Mouse (Mus musculus): ENCODE data around the gene Lnx1.

Gene Lnx1

DNA sequence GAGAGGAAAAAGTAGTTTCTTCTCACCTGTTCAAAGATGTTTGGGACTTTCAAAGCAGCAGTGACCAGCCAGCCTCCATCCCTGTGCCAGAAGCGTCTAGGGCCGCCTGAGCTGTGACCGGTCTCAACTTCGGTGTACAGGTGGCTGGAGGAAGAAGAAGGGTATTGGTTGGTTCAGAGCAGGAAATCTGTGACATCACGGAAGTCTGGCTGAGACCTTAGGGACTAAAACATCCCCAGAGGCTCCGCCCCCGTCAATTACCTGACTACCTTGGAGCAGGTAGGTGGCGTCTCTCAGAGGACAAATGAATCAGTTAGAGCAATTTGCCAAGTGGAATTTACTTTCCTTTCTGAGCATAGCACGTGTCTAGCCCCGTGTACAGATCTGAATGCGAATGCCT lies at the start of gene Lnx1:
Gene Lnx1 (minus strand): TSS at position 147 of the 400 bp plus-strand sequence.
- no peak for DNase-seq (ENCODE audit: low read depth, low spot score)

DNA sequence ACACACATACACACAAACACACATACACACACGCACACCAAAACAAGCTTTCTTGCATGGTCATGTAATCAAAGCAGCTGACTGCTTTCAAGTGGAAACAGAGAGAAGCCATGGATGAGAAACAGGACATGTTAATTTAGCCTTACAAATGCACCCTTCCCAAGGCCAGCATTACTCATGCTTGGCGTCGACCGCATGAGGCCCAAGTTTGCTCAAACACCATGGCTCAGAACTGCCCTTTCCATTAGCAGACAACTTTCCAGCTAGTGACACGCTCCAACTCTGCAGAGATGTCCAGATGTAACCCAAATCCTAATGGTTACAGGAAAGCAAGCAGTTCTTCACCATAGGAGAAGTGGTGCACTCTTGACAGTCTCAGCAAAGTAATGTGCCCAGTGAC lies 47.8 kb upstream of the Lnx1 start:
- DNase-seq (ENCODE audit: low read depth, low spot score): no peak

DNA sequence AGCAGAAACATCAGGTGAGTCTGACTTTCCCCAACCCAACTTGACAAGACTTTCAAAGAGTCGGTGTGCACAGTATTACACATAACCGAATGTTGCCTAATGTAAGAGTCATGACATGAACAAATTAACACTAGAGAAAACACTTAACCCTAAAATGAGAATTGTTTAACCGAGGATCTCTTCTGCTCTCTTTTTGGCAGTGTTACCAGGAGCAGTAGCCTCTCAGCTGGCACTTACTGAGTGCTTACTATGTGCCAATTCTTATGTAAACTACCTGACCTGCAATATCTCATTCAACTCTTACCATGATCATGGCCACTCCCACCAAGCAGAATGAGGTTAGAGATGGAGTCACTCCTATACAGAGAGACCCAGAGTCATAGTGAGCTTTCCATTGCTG lies 44.8 kb upstream of the Lnx1 start:
- no peak for DNase-seq (ENCODE audit: low read depth, low spot score)

DNA sequence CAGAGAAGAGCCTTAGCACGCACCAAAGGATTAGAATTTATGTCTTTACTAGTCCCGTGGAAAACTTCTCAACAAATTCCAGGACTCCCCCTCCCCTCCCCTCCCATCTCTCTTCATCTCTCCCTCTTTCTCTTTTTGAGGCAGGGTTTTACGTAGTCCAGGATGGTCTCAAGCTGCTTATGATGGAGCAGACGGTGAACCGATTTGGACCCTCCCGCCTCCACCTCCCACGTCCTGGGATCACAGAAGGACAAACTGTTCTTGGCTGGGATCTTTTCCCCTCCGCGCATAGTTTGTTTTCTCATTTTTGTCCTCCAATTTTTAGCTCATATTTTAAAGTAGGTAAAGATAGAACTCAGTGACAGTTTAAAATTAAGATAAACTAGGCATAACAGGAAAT lies 38.2 kb upstream of the Lnx1 start:
- no peak for DNase-seq (ENCODE audit: low read depth, low spot score)

DNA sequence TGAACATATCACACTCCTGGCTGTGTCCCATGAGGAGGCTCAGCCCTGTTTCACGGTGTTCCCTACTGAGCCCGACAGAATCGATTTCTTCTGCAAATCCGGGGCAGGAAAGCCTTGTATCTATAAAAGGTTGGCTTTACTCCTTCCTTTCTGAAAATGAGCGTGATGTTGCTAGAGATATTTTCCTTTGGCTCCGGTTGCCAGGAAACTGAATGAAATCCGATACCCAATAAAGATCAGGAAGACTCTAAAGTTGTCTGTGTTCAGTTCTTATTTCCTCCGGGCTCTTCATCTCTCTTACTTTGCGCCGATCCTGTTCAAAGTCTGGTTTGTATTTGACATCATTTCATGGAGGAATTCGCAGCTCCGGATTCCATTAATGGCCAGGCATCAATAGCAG lies 36.7 kb upstream of the Lnx1 start:
- DNase-seq (ENCODE audit: low read depth, low spot score): no peak

DNA sequence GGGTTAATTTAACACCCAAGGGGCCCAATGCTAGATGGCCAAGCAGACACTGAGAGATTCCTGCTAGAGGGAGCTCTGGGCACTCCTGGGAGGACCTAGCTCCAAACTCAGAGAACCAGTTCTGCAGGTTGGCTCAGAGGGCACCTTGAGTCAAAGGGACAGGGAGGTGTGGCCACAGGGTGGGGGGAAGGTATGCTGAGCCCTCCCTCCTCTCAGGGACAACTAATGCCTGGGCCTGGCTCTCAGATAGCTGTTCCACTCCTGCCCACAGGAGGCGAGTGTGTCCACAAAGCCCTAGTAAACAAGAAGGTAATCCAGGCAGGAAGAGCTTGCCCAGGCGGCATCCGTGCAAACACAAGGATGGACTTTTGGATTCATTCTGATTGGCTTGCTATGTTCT lies 35.6 kb upstream of the Lnx1 start:
- DNase-seq (ENCODE audit: low read depth, low spot score): no peak

DNA sequence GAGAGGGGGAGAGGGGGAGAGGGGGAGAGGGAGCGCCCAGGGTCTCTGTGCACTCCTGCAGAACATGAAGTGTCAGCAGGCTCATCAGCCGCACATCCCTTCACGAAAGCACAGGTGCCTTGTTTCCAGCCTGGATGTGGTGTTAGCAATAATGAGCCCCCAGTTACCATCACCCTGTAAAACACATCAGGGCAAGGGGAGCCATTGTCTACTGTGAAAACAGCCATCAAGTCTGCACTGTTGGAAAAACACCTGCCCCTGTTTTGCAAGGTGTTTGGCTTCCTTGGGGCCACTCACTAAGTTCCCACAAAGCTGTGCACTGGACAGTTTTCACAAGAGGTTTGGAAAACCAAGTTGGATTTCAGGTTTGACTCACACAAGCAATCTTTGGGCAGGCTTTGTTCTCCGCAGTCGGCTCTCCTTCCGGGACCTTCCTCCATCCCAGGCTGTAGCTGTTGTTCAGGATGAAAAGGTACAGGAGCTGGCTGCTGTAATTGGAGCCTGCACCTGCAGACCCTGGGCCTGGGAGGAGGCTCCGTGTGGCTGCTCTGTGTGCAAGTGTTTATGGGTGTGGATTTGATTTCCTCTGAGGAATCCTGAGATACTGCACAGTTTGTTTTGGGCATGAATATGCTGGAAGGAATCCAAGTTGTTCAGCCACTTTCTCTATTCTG lies 31.3 kb upstream of the Lnx1 start:
- DNase-seq (ENCODE audit: low read depth, low spot score): no peak

DNA sequence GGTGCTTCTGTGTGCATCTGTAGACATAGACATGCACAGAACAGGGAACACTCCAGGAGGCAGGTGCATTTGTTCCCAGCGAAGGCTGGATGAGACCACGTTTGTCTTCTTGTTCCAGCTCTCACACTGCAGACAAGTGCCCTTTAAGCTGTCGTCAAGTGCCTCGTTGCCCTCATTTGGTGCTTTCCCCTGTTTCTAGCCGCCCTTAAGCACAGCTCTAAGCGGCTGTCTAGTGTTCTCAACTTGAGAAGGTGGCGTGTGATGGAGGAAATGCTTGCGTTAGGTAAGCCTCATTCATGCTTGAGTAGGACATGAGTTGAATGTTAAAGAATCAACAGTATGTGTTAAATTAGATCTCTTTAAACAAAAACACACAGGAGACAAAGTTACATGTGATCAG lies 29.9 kb upstream of the Lnx1 start:
- no peak for DNase-seq (ENCODE audit: low read depth, low spot score)

DNA sequence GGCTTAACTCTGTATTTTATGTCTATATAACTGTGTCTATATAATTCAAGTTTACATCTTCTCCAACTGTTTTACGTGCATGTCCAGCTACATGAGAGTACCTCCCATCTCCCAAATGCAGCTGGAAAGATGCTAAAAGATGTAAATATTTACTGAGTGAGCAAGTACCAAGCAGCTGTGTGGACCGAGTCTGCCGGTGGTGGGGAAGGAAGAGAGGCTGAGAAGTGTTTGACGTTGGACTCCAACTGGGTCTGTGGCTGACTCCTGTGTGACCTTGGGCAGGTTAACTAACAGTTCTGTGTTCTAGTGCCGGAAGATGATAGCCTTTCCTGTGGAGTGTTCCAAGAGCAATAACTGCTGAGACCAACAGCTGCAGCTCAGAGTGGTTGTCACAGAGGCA lies 27.9 kb upstream of the Lnx1 start:
- no peak for DNase-seq (ENCODE audit: low read depth, low spot score)

DNA sequence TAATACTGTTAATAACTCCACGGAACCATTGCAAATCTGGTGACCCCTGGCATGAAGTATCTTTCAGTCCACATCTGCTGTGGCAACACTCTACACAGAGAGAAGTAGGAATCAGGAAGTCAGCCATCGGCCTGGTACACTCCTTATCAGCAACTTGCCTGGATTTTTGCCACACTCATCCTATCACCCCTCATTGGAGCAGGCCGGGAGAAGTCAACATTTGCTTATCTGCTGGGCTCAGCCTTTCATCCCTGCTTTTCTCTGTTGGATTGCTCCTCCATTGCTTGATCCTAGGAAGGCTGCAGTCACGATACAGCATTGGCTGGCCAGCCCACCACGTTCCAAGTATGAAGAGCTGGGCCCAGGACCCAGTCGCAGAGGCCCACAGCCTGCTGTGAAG lies 26.9 kb upstream of the Lnx1 start:
- DNase-seq (ENCODE audit: low read depth, low spot score): no peak

DNA sequence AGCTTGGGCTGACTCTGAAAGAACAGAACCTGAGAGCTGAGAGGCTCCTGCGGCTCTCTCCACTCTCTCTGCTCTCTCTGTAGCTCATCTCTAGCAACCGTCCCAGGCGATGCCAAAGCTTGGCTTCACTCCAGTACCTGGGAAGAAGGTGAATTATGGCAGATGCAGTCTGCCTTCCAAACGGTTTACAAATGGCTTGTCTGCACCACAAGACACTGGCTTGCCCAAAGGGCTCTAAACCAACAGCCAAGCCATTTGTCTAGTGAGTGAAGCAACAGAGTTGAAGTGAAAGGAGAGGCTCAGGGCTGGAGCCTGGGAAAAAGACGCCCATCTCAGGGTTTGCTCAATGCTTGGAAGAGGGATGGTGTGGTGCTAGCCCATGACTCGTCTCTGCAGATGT lies 25.5 kb upstream of the Lnx1 start:
- DNase-seq (ENCODE audit: low read depth, low spot score): no peak

DNA sequence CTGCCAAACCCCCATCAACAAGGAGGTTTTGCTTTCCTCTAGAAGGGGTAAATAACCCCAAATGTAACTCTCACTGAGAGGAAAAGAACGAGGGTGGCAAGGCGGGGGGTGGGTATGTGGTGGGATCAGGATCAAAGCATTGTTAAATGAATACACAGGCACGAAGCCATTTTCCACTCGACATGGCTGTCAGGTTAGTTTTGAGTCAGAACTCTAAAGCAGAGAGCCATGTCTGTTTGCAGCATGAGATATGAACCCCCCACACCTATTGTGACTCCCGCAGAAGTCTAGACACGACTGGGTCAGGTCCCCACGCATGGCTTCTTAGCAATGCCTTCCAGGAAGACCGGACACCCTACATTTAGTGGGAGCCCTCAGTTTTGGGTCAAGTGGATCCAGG lies 24.6 kb upstream of the Lnx1 start:
- no peak for DNase-seq (ENCODE audit: low read depth, low spot score)

DNA sequence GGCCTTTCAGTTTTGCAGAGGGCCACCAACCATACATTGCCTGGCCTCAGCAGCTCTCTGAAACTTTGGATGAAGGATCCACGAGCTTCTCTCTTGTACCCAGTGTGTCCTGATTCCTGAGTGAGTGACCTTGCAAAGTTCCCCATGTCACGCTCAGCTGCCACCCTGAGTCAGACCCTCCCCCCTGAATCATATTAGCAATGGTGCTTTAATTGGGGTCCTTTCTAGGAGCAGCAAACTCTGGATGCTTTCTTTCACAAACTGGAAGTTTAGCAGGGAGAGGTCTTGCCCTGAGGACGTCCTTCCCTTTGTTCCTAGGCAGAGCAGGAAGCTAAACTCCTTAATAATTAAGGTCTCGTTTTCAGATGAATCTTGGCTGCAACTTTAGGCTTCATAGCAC lies 22.8 kb upstream of the Lnx1 start:
- no peak for DNase-seq (ENCODE audit: low read depth, low spot score)

DNA sequence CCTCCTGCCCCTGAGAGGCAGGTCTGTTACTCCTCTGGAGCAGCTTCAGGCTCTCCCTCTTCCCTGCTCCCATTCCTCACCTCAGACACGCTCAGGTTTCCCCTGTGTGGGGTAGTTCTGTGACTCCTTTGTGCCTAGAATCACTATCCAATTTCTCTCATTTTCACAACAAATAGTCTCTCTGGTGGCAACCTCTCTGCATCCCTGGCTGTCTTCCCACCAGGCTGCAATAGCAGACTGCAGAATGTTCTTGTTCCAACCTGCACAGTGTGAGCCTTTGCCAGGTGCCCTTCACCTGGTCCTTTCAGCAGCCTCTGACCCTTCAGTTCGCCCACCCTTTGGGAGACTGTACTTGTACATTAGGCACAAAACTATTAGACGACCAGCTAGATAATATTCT lies 19.1 kb upstream of the Lnx1 start:
- DNase-seq (ENCODE audit: low read depth, low spot score): no peak

DNA sequence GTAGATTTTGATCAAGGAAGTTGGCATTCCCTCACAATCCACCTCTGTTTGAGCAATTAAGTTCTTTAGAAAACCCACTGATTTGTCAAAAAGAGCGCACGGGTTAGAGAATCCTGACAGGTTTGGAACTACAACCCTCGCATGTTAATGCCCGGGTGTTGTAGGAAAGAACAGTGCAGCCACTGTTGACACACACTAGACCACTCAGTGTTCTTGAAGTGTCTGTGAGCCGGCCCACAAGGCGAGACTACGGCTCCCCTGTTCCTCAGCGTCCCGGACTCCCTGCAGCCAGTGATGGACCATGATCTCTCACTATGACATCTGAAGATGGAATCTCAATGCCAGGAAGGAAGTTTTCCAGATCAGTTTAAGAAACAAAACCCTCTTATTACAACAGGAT lies 17.9 kb upstream of the Lnx1 start:
- no peak for DNase-seq (ENCODE audit: low read depth, low spot score)

DNA sequence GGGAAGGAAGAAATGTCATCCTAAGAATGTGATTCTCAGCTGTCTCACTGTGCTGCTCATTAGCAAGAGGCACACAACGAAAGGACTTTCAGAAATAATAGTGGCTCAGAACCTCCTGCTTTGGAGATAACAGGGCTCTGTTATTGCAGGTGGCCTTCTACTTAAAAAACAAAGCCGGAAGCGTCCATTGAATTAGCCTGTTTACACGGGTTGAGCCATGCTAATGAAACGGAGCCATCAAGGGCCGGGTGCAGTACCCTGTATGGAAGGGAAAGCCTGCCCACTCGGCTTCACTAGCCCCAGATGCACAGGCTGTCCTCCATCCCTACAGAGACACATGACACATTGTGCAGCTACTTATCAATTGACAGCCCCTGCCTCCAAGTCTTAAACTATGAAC lies 13.5 kb upstream of the Lnx1 start:
- no peak for DNase-seq (ENCODE audit: low read depth, low spot score)

DNA sequence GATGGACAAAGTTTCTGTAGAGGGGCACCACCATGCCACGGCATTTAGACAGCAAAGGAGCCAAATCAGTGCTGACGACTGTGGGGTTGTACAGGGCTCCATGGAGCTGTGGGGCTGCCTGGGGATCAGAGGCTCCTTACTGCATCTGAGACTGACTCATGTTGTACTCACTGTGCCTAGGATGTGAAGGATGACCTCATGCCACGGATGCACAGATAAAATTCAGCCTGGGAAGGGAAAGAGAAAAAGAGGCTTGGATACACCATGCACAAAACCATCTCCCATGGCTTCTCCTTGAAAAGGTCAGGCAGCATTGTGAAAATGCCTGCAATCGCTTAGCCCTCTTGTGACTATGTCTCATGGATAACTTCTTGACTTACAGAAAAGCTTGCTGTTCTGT lies 10.1 kb upstream of the Lnx1 start:
- DNase-seq (ENCODE audit: low read depth, low spot score): no peak

DNA sequence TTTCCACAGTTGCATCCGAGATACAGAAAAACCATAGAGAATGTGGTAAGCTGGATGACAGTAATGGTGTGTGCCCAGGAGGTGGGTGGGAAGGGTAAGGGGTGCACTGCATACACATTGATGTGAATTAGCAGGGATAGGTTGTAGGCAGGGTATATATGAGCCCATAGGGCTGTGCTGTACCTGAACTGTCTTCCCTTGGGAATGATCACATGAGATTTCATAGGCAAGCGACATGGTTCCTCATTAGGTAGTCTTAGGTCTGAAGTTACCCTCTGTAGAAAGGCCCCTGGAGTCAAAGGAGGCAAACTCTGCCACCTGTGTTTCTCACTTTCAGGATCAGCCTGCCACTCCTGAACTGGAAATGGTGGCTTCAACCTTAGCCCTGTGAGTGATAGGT lies 9.3 kb upstream of the Lnx1 start:
- DNase-seq (ENCODE audit: low read depth, low spot score): no peak

DNA sequence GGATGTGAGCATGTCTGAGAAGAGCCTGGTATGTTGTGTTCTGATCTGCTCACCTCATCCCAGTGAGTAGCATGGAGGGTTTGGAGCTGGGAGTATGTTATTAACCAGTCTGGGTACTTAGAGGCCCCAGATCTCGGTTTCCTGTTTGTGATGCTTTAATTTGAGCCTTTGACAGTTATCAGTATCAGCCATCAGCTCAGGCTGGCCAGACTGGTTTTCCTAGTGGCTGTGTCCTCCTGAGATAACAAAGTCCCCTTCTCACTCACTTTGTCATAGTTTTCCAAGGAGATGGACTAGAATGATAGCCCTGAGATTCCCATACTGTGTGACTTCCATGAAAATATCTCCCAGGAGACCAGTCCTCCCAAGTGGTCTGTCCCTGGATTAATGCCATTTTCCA lies 8.3 kb upstream of the Lnx1 start:
- no peak for DNase-seq (ENCODE audit: low read depth, low spot score)

DNA sequence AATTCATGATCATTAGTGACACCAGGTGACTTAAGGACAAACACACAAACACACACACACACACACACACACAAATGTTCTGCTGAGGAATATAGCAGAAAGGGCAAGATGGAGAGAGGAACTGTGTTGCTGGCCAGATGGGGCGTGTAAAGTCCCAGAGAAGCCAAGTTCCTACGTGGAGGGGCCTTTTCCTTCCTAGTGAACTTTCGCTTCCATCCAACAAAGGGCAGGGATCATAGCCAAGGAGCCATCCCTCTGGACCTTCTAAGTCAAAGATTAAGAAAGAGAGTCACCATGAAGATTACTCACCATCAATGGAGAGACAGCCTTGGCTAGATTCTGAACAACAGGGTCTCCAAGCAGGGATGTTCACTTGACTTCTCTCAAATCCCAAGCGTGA lies 7.5 kb upstream of the Lnx1 start:
- DNase-seq (ENCODE audit: low read depth, low spot score): no peak

DNA sequence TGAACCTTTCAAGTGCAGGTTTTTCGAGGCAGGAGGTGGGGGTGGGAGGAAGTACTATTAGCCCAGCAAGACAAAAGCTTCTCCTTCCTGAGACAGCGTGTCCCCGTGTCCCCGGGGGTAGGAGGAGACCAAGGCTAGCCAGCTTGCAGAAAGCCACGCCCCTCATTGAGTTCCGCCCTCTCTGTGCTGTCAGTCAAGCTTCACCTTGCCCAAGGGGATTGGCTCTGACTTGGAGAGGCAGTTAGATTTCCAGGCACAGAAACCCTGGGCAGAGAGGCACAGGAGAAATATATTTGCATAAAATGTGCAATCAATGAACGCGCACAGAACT lies 1.7 kb upstream of the Lnx1 start:
- DNase-seq (ENCODE audit: low read depth, low spot score): no peak

DNA sequence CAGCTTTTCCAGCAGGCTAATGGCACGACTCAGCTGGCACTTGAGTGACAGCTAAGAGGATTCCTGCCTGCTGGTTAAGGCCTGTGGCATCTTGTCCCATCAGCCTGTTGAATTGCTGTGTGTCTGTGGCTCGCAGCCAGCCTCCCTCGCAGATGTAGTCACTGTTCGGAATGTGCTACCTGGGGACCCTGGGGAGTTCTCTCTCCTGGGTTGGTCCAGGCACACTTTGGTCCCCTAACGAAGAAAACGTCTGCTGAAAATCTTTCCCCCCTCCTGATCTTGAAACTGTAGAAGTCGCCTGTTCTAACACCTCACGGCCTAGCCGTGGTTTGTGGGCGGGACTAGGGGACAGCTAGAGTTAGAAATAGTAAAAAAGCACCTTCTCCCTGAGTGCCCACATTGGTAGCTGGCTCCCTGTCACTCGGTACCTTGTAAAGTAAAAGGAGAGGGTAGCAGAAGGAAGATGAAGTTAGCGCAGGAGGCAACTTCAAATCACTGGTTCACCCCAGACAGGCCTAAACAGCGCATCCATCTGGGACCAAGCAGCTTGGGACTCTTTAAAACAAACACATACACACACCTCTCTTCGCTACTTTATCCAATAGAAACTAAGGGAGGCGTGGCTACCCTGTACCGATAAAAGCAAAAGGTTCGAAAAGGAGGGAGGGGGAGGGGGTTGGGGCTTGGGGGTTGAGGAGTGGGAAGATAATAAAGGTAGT lies 1.2 kb upstream of the Lnx1 start:
- DNase-seq (ENCODE audit: low read depth, low spot score): no peak

DNA sequence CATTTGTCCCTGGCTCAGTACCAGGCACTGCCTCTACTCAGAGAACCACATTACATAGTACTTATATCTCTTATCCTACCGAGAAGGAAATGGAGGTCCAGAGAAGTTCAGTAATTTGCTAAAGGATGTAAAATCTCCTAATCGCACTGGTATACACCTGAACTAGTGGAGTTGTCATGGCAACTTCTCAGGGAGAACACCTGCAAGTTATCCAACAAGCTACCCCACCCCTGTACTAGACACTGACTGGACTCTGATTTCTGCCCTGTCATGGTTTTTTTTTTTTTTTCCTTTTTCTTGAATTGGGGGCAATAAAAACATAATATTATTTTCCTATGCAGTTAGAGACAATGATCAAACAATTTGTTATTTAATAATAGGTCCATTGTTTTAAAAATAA lies 1.8 kb downstream of the Lnx1 start:
- no peak for DNase-seq (ENCODE audit: low read depth, low spot score)

DNA sequence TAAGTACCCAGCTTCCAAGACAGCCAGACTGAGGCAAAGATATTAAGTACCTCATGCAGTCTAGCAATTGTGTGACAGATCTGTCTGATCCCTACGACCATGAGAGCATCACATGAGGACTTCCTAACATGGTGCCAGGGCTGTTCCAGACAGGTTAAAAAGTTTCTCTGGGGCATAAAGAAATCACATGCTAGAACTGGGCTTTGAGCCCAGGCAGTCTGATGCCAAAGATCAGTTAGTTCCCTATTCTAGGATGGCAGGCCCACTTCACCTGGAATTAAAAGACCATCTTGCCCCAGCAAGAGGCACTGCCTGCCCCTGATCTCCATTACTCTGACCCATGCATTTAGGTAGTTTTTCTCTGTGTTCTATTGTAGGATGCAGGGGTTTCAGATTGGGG lies 3.0 kb downstream of the Lnx1 start:
- no peak for DNase-seq (ENCODE audit: low read depth, low spot score)
